Mouse (Mus musculus): ENCODE results near the gene Hnrnpd. TPM values are rescaled to one million over a fixed set of nuclear protein-coding genes. Genes with fewer than 3 reads are reported as not detected.
A peak's percentile ranks its signal among the peaks of the same experiment; 100 is the strongest.

Hnrnpd gene
- total RNA-seq, 2 experiments from 2014 or later = 86.2 to 86.6 TPM

DNA sequence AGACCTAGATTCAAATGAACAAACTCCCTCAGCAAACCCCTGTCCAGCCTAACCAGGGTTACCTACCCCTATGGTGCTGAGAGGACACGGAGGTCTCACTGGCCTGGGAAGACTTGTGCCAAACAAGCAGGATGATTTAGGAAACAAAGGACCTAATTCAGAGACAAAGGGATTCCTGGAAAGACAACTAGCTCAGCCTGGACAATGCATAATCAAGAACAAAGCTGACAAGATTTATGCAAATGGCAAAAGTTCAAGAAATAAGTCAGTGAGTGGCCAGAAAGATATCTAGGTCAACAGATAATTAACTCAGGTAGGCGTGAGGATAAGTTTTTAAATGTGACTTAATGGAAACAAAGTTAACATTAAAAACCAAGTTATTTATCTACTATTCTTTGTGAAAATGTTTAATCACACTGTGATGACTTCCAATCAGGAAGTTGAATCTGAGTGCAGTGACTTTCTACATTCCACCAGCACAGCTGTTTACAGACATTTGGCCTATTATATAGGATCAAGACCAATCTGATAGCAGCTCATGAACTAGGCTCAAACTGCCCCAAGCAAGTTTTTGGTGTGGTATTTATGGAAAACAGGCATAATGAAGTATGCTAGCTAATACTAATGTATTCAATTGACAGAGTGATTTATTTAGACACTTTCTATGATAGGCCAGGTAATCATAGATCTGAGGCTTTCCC lies 19.4 kb downstream of the Hnrnpd start:
- DNase-seq = no peak

DNA sequence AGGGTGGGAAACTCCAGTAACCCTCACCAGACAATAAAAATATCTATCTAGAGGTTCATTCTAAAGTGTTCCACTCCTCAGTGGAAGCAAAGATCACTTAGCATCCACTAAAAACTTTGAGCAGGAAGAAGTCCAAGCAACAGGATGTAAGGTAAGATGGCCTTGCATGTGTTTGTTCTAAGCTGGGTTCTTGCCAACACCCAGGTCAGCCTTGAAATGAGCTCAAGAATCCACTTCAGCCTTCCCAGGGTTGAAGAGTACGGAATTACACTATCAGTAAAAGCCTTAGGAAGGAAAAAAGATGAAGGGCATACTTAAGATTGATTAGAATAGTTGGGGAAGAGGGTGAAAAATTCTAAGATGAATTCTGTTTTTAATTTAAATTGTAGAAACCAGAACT lies 20.1 kb downstream of the Hnrnpd start:
- no peak for DNase-seq

DNA sequence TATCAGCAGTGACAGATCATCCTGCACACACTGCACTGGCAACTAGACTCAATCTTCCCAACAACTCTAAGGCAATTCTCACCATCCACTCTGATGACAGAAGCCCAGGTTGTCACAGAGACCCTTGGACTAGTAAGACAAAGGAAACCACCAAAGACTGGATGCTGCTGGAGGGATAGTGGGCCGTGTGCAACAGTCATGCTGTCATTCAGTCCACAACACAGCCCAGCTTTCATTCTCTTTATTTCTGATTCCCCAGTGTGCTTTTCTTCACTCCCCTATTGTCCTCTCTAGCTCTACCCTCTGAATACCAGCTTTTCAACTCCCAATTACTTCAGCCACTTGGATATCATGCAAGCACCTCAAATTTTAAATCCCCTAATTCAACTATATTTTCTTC lies 24.9 kb downstream of the Hnrnpd start:
- no peak for DNase-seq

DNA sequence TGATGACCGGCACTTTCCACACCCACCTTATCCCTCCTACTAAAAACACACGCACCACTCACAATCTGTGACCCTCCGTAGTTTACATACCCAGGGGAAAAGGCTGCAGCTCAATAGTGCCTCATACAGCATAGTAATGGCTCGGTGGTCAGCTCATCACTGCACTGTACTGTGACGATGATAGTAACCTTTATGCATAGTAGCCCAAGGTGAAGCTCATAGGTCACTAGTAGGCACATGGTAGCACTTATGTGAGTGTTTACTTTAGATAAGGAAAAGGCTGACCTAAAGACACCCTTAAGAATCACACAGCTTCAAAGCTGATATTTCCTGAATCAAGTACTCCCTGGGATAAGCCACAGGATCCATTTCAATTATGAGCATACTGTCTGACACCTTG lies 26.2 kb downstream of the Hnrnpd start:
- no peak for DNase-seq

DNA sequence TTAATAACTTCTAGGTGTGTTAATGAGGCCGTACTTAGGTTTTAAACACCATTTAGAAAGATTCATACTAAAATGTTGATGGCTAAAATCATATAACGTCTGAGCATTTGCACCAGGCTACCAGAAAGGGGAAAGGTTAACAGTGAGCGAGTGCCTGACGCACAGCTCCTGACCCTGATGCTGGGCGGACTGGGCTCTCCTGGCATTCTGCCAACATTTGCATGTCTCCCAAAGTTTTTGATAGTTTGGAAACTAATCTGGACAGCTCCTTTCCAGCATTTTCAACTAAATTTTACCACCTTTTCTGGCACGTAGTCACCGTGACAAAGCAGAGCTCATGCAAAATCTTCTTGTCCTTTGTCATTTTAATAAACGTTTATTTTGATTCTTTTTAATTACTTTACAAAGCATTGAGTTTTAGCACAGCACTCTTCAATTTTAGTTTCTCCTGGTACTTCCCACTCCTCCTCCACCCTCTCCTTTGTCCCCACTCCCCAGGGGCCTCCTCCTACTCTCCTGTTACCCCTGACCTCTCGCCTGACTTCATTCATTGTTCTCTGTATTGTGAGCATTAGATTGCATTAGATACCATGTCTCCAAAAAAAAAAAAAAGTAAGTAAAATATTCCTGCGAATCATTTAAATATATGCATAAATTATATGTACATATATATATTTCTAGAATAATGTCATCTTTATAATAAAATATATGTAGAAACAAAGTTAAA lies 36.8 kb downstream of the Hnrnpd start:
- no peak for DNase-seq

DNA sequence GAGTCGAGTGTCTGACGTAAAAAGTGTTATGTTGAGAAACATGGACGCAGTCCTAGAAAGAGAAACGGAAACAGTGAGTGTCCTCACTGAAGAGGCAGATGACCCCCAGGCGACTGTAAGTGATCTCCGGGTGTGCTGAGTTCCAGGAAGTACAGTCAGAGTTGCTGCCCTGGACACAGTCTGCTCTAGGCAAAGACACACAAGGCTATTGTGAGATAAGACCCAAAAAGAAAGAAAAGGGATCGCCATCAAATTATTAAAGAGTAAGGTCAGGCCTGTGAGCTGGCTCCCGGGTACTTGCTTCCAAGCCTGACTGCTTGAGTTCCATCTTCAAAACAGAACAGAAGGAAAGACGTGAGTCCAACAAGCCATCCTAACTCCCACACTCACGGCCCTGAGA lies 37.5 kb downstream of the Hnrnpd start:
- DNase-seq = no peak

DNA sequence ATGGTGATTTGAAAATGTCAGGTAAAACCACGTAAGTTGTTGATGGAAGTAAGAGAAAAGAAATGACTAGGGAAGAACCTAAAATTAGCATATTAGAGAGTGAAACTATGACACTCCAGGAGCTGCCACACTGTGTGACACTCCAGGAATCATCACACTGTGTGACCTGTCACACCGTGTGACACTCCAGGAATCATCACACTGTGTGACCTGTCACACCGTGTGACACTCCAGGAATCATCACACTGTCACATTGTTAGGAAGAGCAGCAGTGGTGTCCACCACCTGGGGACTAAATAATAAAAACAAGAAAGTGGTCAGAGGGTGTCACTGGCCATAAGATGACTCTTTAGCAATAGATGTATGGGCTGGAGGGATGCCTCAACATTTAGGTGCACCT lies 39.3 kb downstream of the Hnrnpd start:
- no peak for DNase-seq

DNA sequence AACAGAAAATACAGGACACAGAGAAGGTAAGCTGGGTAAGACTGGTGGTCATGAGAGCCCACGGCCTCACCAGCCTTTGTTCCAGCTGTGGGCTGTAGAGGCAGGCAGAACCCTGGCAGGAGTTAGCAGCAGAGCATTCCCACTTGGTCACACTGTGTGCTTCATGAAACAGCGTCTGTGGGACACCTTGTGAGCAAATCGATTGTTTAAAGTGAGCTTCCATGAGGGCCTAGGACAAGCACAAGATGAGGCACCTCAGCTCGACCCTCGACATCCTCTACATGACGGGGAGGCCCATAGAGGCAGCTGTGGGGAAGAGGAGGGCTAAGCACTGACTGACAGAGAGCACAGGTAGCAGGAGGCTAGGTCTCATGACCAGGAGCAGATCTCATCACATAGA lies 46.8 kb downstream of the Hnrnpd start:
- DNase-seq = no peak

DNA sequence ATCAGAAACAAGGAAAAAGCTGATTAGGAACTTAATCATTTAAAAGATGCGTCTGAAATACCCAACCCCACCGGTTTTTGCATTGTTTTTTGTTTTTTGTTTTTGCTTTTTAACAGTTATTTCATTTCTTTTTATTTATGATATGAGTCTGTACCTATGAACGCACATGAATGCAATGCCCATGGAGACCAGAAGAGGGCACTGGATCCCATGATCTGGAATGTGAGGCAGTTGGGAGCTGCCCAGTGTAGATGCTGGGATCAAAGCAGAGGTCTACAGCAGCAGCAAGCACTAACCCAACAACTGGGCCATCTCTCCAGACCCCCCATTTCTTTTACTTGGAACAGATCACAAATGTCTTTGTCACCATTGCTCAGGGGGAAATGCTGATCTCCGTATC lies 50.8 kb downstream of the Hnrnpd start:
- peak; percentile 35 to 69 for DNase-seq

DNA sequence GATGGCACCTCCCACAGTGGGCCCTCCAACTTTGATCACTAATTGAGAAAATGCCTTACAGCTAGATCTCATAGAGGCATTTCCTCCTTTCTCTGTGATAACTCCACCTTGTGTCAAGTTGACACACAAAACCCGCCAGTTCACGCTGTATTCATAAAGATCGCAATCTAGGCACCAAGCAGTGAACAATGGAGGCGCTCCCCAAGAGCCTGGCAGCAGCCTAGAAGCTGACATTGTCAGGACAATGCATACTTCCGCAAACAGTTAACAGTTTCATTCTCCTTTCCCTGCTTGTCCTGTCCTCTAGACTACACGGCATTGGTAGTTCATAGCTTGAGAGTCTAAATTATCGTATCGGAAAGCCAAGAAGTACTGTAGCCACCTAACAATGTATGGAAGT lies 56.7 kb downstream of the Hnrnpd start:
- no peak for DNase-seq

DNA sequence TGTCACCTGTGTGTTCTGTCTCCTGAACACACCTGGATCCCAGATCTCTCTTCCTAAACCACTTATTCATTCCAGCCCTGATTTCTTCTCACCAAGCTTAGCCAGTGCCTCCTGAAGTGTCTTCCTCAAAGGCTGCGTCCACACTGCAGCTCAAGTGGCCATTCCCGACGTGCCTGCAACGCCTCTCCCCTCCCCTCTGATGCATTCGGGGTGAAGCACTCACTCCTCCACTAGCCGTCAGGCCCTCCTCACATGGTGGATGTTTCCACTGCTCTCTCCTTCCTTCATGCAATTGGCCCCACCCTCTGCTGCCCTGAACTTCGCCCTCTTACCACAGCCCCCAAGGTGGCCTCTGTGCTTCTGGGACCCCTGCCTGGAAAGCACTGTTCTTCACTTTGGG lies 63.2 kb downstream of the Hnrnpd start:
- DNase-seq = no peak

DNA sequence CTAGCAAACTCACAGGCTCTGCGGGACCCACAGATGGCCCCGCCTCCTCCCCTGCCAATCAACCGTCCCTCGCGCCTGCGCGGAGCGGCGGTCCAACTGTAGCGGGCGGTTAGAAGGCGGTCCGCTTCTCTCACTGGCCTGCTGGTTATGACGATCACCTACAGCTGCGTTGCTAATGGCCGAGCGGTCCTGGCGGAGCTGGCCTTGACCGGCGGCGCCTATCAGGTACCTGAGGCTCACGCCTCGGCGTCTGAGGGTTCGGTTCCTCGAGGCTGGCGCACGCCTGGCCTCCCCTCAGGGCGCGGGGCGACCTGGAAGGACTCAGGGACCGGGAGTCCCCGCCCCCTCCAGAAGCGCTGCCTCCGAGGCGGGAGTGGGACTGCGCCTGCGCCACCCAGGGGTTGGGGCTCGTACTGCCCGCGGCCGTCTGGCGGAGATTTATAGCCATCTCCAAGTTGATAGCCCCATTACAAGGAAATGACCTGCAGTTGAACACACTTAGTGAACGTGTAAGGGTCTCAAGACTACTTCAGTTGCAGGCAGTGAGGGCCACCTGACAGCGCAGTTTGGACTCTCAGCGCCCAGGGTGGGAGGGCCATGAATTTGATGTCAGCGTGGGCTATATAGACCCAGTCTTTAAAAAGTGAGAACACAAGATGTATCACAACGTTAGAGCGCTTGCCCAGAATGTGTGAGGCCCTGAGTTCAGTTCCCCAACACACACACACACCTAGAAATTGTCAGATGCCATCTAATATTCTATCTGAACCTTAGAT lies 72.4 kb downstream of the Hnrnpd start, which contains the start of gene Vamp9:
Gene Vamp9 (plus strand): TSS at position 74 of the 776 bp plus-strand sequence.
- DNase-seq = peak; percentile 98

Other genes with a start within 250 kb of the Hnrnpd start
- gene Rasgef1b, start 249.9 kb downstream of the Hnrnpd start, total RNA-seq (2021) = 10 to 100 TPM; 14.6 to 19.6 TPM
- gene Vamp9, start 72.7 kb downstream of the Hnrnpd start, total RNA-seq (2021) = not detected
- gene 4930524J08Rik, start 123 bp upstream of the Hnrnpd start, total RNA-seq (2021) = under 1 TPM; 0.47 to 0.87 TPM
- 10 to 100 TPM; 57.6 to 65.2 TPM for gene Hnrnpdl, start 60.7 kb upstream of the Hnrnpd start, total RNA-seq (2021)
- 1 to 10 TPM; 7.1 to 8.3 TPM for gene Enoph1, start 61.0 kb upstream of the Hnrnpd start, total RNA-seq (2021)
- 10 to 100 TPM in 1 of 2 experiments, 1 to 10 TPM in 1; 6.2 to 15.2 TPM for gene Tmem150c, start 180.9 kb upstream of the Hnrnpd start, total RNA-seq (2021)

All from heart, adult 18-20 months (tissue).